Mouse (Mus musculus) kidney, adult 2 months (tissue): ENCODE measurements around the gene Cdkn1a. TPM values are rescaled to one million over a fixed set of nuclear protein-coding genes. Genes with fewer than 3 reads are reported as not detected.

Source experiments
- DNase-seq: peaks from one replicate; pipeline ENCODE4 v3.0.0; 2021
- H3K27ac ChIP-seq: fragments of 200-500 bp; 2 replicates; pipeline ENCODE4 v1.5.1; 2012; ENCODE audit warnings: low read depth, low read length, control low read depth, inconsistent platforms; ENCODE audit not compliant: insufficient read depth
- H3K27me3 ChIP-seq: fragments of 200-500 bp; replicated peaks from 2 replicates; pipeline ENCODE4 v1.6.1; 2012; ENCODE audit warnings: mild to moderate bottlenecking, moderate library complexity, low read length, inconsistent platforms; ENCODE audit not compliant: control insufficient read depth, insufficient read depth
- H3K36me3 ChIP-seq: fragments of 200-500 bp; 2 replicates; pipeline ENCODE4 v1.6.1; 2012; ENCODE audit warnings: mild to moderate bottlenecking, moderate library complexity, low read length, inconsistent platforms; ENCODE audit not compliant: control insufficient read depth, insufficient read depth
- H3K4me1 ChIP-seq: fragments of 200-500 bp; 2 replicates; pipeline ENCODE4 v1.6.1; 2011; ENCODE audit warnings: low read length; ENCODE audit not compliant: control insufficient read depth, insufficient read depth
- H3K4me3 ChIP-seq: fragments of 200-500 bp; 2 replicates; pipeline ENCODE4 v1.5.1; 2011; ENCODE audit warnings: mild to moderate bottlenecking, low read depth, low read length, control low read depth; ENCODE audit not compliant: insufficient read depth
- CTCF ChIP-seq: fragments of 200-500 bp; conservative IDR thresholded peaks from 2 replicates; pipeline ENCODE4 v1.5.1; 2011; ENCODE audit warnings: low read depth, mild to moderate bottlenecking, control low read depth, low read length, moderate library complexity, mixed read lengths; ENCODE audit not compliant: insufficient read depth, insufficient read length
- POLR2A ChIP-seq: fragments of 200-500 bp; IDR thresholded peaks from one replicate; pipeline ENCODE4 v1.6.1; 2011; ENCODE audit warnings: low read depth, low read length, control low read depth
- WGBS: fragments of 180-500 bp; shearing (Covaris S2); methylation state at CpG from one replicate; pipeline ENCODE4 v1.1.7; 2018; 5-methylcytosine and 5-hydroxymethylcytosine counted together
- polyA plus RNA-seq: library from polyadenylated mRNA; depleted of rRNA; stranded (reverse); fragments of >200 nt; gene quantifications from 2 replicates; pipeline ENCODE4 v1.2.3, GENCODE M21; 2012

Gene Cdkn1a
- polyA plus RNA-seq, 1 experiment, result 13.7 TPM

DNA sequence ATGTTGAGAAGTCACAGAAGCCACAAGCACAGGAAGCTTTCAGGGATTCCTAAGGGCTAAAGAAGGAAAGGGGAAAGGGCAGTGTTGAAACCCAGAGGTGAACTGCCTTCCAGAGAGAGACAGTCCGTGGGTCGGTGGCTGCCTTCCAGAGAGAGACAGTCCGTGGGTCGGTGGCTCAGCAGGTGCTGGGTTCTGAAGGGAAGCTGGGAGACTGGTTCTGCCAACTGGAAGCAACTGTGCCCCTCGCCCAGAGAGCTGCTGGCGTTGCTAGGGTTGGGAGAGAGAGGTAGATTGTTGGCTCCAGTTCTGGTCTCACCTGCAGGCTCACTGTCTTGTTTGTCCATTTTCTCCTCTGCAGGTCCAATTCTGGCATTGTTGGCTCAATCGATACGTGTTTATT, 32.3 kb upstream of the Cdkn1a start:
- WGBS, result 56% methylated on average over 8 of the region's 8 CpGs
- no peaks in the 10 kb centered on the region for H3K36me3 ChIP-seq
- no peak for TF ChIP-seq POLR2A
- TF ChIP-seq CTCF, result no peak
- H3K27me3 ChIP-seq, result no peaks in the 10 kb centered on the region
- DNase-seq, result no peak
- H3K27ac ChIP-seq, result no peak overlapping the region
- no peaks in the 10 kb centered on the region for H3K4me1 ChIP-seq
- H3K4me3 ChIP-seq, result no peak overlapping the region

GRCm38 (mm10) chr17:29059581-29059980, 31.2 kb upstream of the Cdkn1a start:
- H3K4me1 ChIP-seq, result no peaks in the 10 kb centered on the region
- no peak overlapping the region for H3K4me3 ChIP-seq
- no peaks in the 10 kb centered on the region for H3K36me3 ChIP-seq
- 85% methylated on average over 3 of the region's 3 CpGs for WGBS
- no peak for DNase-seq
- no peak for TF ChIP-seq POLR2A
- no peak for TF ChIP-seq CTCF
- no peak overlapping the region for H3K27ac ChIP-seq
- no peaks in the 10 kb centered on the region for H3K27me3 ChIP-seq

DNA sequence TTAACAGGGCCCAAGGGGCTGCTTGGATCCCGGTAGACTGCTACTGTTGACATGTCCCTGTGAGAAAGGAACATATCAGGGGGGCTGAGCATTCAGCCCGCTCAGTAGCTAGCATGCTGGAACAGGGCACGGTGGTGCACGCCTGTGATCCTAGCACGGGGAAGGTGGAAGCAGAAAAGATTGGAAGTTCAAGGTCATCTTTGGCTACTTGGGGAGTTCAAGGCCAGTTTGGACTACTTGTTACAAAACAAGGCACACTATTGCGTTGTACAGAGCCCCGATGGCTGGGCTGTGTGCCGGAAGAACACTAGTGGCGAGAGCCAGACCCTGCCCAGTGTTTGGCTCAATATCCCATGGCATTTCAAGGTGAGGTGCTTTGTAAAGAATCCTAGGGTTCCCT, 29.8 kb upstream of the Cdkn1a start:
- Histone ChIP-seq H3K27me3 (no peaks in the 10 kb centered on the region), H3K4me1 (no peaks in the 10 kb centered on the region), H3K27ac (no peak overlapping the region), H3K4me3 (no peak overlapping the region), H3K36me3 (no peaks in the 10 kb centered on the region)
- WGBS, result 96% methylated on average over 9 of the region's 9 CpGs
- TF ChIP-seq POLR2A (no peak), CTCF (no peak)
- no peak for DNase-seq

- Histone ChIP-seq H3K4me3 (no peak overlapping the region), H3K27me3 (no peaks in the 10 kb centered on the region), H3K36me3 (no peaks in the 10 kb centered on the region), H3K27ac (no peak overlapping the region), H3K4me1 (no peaks in the 10 kb centered on the region)
- no peak for TF ChIP-seq POLR2A
- TF ChIP-seq CTCF, result no peak
- WGBS, result 67% methylated on average over 13 of the region's 13 CpGs
- DNase-seq, result no peak
Observed at GRCm38 (mm10) chr17:29062119-29063035, 28.4 kb upstream of the Cdkn1a start.

DNA sequence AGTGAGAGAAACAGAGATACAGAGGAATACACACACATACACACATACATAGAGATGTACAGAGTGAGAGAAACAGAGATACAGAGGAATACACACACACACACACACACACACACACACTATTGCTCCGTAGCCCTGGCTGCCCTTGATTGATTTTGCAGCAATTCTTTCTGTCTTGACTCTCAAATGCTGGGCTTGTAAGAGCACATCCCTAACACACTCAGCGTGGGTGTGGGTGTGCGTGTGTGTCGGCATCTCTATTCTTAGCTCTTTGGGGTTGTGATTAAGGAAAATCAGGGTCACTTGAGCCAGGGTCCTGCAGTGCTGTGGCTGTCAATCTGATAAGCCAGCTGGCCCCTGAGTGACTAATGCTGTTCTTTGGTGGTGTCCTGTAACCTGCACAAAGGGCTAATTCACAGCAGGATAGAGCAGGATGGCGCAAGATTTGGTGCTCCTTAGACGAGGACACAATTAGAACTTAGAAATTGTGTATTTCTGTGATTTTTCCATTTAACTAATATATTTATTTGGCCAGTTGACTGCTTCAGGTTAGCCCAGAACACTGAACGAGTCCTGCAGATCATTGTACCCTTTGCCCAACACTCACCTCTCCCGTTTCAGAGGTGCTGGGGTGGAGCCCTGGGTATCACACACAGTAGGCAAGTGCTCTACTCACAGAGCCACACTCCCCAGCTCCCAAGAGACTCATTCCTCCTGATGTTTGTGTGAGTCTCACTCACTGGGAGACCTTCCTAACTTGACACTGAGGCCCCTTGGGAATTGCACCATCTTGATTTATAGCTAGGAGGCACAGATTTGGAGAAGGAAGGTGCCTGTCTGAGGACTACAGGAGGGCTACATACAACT, 27.4 kb upstream of the Cdkn1a start:
- no peak overlapping the region for H3K27ac ChIP-seq
- no peaks in the 10 kb centered on the region for H3K27me3 ChIP-seq
- H3K36me3 ChIP-seq, result no peaks in the 10 kb centered on the region
- no peak for DNase-seq
- no peak overlapping the region for H3K4me3 ChIP-seq
- no peaks in the 10 kb centered on the region for H3K4me1 ChIP-seq
- WGBS, result 92% methylated on average over 8 of the region's 8 CpGs
- TF ChIP-seq CTCF, result no peak
- no peak for TF ChIP-seq POLR2A

GRCm38 (mm10) chr17:29063988-29064285, 26.8 kb upstream of the Cdkn1a start:
- WGBS, result 87% methylated on average over 2 of the region's 2 CpGs
- Histone ChIP-seq H3K4me3 (no peak overlapping the region), H3K4me1 (no peaks in the 10 kb centered on the region), H3K27ac (no peak overlapping the region), H3K36me3 (no peaks in the 10 kb centered on the region), H3K27me3 (no peaks in the 10 kb centered on the region)
- DNase-seq, result no peak
- TF ChIP-seq POLR2A (no peak), CTCF (no peak)

DNA sequence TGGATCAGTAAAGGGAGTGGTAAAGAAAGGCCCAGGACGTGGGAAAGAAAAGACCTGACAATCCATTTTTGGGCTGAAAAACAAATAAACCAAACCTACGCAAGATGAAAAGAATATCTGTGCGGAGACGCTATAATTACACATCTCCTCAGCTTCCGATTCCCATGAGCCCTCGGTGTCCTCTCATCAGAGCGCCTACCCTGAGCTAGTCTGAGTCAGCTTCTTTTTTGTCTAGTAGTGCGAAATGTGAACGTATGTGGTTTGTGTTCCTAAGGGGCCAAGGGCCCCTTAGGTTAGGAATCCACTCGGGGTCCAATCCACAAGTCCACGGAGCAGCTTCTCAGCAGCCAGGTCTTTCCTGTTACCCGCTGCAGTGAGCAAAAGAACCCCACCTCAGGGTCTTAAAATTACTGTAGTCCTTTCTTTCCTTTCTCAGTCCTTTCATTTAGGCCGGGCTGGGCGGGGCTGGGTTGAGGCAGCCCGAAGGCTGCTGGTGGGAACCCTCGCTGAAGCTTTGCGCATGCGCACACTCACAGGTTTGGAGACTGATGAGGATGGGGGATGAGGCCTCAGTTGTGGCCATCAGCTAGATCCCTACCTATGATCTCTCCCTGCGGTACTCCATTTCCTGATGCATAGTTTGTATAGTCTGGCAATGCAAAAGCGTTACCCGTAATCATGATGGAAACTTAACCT, 25.4 kb upstream of the Cdkn1a start:
- H3K36me3 ChIP-seq, result no peaks in the 10 kb centered on the region
- TF ChIP-seq CTCF (no peak), POLR2A (no peak)
- H3K27me3 ChIP-seq, result no peaks in the 10 kb centered on the region
- WGBS, result 94% methylated on average over 21 of the region's 21 CpGs
- 0 out of 2 replicates have a peak, but pooled peaks cover 3% of the 10 kb centered on the region for H3K4me1 ChIP-seq
- no peak overlapping the region for H3K27ac ChIP-seq
- H3K4me3 ChIP-seq, result no peak overlapping the region
- DNase-seq, result no peak
